34 mouse cellular contexts compared by ENCODE assay signal in the genomic region with DNA sequence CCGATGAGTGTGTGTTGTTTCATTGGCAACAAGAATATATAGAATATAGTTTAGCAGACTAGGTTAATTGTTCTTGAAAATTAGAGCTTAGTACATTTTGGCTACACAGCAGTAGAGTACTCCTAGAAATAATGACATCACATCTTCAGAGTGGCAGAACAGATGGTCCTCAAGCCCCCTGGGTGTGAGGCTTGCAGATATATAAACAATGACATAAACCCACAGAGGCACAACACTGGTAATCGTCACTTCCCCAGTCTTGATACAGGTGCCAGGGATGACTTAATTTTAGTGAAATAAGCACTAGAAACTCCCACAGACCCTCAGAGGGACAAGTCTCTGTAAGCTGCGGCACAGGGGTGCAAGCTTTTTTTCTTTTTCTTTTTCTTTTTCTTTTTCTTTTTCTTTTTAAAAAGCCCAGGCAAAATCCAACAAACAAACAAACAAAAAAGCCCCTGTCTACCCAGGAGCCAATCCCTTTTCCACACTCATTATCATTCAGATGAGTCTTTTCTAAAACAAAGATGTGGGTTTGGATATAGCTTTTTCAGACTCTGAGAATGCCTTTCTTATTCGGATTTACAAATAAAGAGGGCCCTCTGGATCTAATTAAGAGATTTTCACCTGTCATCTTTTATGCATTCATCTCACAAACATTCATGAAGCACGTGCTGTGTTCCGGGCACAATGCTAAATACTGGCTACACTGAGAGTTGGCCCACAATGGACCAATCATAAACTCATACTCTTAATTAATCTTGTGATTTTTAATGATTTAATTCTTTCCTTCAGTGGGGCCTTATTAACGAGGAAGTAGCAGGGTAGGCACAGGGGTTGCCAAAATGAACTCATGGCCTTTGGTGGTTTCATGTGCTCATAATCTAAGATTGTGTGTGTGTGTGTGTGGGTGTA. TPM values are rescaled to one million over a fixed set of nuclear protein-coding genes. Genes with fewer than 3 reads are reported as not detected.
A peak's percentile ranks its signal among the peaks of the same experiment; 100 is the strongest.
DNase-seq lines count a peak whose midpoint lies in the region; ATAC-seq and TF ChIP-seq lines count a peak whose summit lies in the region.
"Had no signal": no experiment of that assay in that cellular context is flagged by ENCODE, and none has a peak within 500 bp of the region (broad histone marks: within the 10 kb centered on the region; RNA-seq: fewer than 3 reads in every experiment).

No protein-coding gene starts in this region.

- no peak for TF ChIP-seq POLR2A in lung, adult 2 months (IDR thresholded peaks at IDR 0.05; ENCODE audit: borderline replicate concordance, extremely low read depth, low read depth, low read length)

- H3K4me2 ChIP-seq in hindbrain, embryonic 16.5 days (ENCODE audit: low read length), result no peak overlapping the region
- no peak overlapping the region for H3K4me2 ChIP-seq in hindbrain, embryonic 14.5 days (replicated peaks)
- no peak overlapping the region for H3K4me2 ChIP-seq in forebrain, embryonic 14.5 days (ENCODE audit: low read length)
- H3K4me2 ChIP-seq: heart, embryonic 13.5 days; hindbrain, embryonic 15.5 days; limb, embryonic 13.5 days; liver, embryonic 12.5 days; lung, embryonic 14.5 days; neural tube, embryonic 13.5 days had no signal

- H3K9ac ChIP-seq in hindbrain, embryonic 16.5 days (ENCODE audit: low read depth, low read length), result no peak overlapping the region
- no peak overlapping the region for H3K9ac ChIP-seq in hindbrain, embryonic 14.5 days
- H3K9ac ChIP-seq in forebrain, embryonic 14.5 days (ENCODE audit: low read length), result no peak overlapping the region
- H3K9ac ChIP-seq: heart, embryonic 13.5 days; hindbrain, embryonic 15.5 days; limb, embryonic 13.5 days; liver, embryonic 12.5 days; lung, embryonic 14.5 days; neural tube, embryonic 13.5 days had no signal

- DNase-seq in hindbrain, embryonic 14.5 days (ENCODE audit: low spot score), result no peak
- DNase-seq in 3T3-L1 (ENCODE audit: low read depth, low spot score) (peak; percentile 48), NIH3T3 (ENCODE audit: low read depth) (peak; percentile 14)
- peak; percentile 87 for DNase-seq in forebrain, embryonic 14.5 days (ENCODE audit: low spot score)
- no peak for DNase-seq in adrenal gland, postnatal 36 days
- DNase-seq in ovary, postnatal 36 days (ENCODE audit: low spot score), result no peak
- DNase-seq in lung, adult 2 months, result no peak
- DNase-seq: adrenal gland, postnatal 14 days; cerebellum, adult 11 months; cerebellum, postnatal 10 days; gastrocnemius, postnatal 14 days; heart, adult 11 months; heart, postnatal 14 days; kidney, postnatal 25 days; layer of hippocampus, postnatal 36 days; lung, embryonic 14.5 days; lung, postnatal 36 days; right cerebral cortex, postnatal 14 days; spleen, adult 18-20 months had no signal

- WGBS in hindbrain, embryonic 16.5 days, result 34% methylated on average over 7 of the region's 7 CpGs
- 33% methylated on average over 7 of the region's 7 CpGs for WGBS in hindbrain, embryonic 14.5 days
- 10% methylated on average over 7 of the region's 7 CpGs for WGBS in forebrain, embryonic 14.5 days
- WGBS in lung, adult 2 months, result 57% methylated on average over 7 of the region's 7 CpGs

- H3K4me1 ChIP-seq in hindbrain, embryonic 16.5 days (ENCODE audit: control insufficient read depth, insufficient read depth, low read depth, low read length), result no peaks in the 10 kb centered on the region
- no peaks in the 10 kb centered on the region for H3K4me1 ChIP-seq in hindbrain, embryonic 14.5 days (replicated peaks; ENCODE audit: control insufficient read depth, insufficient read depth, low read length)
- H3K4me1 ChIP-seq in forebrain, embryonic 14.5 days (ENCODE audit: control insufficient read depth, insufficient read depth, low read length), result no peaks in the 10 kb centered on the region
- no peaks in the 10 kb centered on the region for H3K4me1 ChIP-seq in lung, adult 2 months (ENCODE audit: control insufficient read depth, insufficient read depth, low read length)
- H3K4me1 ChIP-seq: embryonic facial prominence, embryonic 10.5 days; heart, embryonic 13.5 days; hindbrain, embryonic 15.5 days; limb, embryonic 13.5 days; liver, embryonic 12.5 days; megakaryocyte, embryonic 14.5 days; neural tube, embryonic 13.5 days had no signal

- no peak overlapping the region for H3K27ac ChIP-seq in hindbrain, embryonic 16.5 days (ENCODE audit: low read depth, low read length)
- H3K27ac ChIP-seq in hindbrain, embryonic 14.5 days, result no peak overlapping the region
- peak overlapping the region; percentile 40; the same call in 1 of the 2 replicates for H3K27ac ChIP-seq in forebrain, embryonic 14.5 days (ENCODE audit: low read depth, low read length)
- H3K27ac ChIP-seq: embryonic facial prominence, embryonic 10.5 days; heart, embryonic 13.5 days; hindbrain, embryonic 15.5 days; layer of hippocampus, adult 2 months; limb, embryonic 13.5 days; liver, embryonic 12.5 days; neural tube, embryonic 13.5 days had no signal

- no peak overlapping the region for H3K4me3 ChIP-seq in hindbrain, embryonic 16.5 days (ENCODE audit: low read length)
- no peak overlapping the region for H3K4me3 ChIP-seq in hindbrain, embryonic 14.5 days (replicated peaks; ENCODE audit: low read length)
- H3K4me3 ChIP-seq in forebrain, embryonic 14.5 days (ENCODE audit: low read depth, low read length), result no peak overlapping the region
- no peak overlapping the region for H3K4me3 ChIP-seq in lung, adult 2 months (replicated peaks; ENCODE audit: extremely low read depth, low read depth, low read length)
- H3K4me3 ChIP-seq: embryonic facial prominence, embryonic 10.5 days; heart, embryonic 13.5 days; hindbrain, embryonic 15.5 days; layer of hippocampus, adult 2 months; limb, embryonic 13.5 days; liver, embryonic 12.5 days; megakaryocyte, embryonic 14.5 days; neural tube, embryonic 13.5 days had no signal

- no peaks in the 10 kb centered on the region for H3K9me3 ChIP-seq in hindbrain, embryonic 16.5 days (ENCODE audit: control insufficient read depth, low read length)
- no peaks in the 10 kb centered on the region for H3K9me3 ChIP-seq in hindbrain, embryonic 14.5 days (ENCODE audit: control insufficient read depth, low read length)
- H3K9me3 ChIP-seq in forebrain, embryonic 14.5 days (replicated peaks; ENCODE audit: control insufficient read depth, low read length), result no peaks in the 10 kb centered on the region
- H3K9me3 ChIP-seq: embryonic facial prominence, embryonic 10.5 days; heart, embryonic 13.5 days; hindbrain, embryonic 15.5 days; limb, embryonic 13.5 days; liver, embryonic 12.5 days; megakaryocyte, embryonic 14.5 days; neural tube, embryonic 13.5 days had no signal

- ATAC-seq in hindbrain, embryonic 16.5 days, result 0 out of 2 replicates have a peak, but pooled peaks have one; percentile 30
- ATAC-seq in hindbrain, embryonic 14.5 days (ENCODE audit: low FRiP score), result no peak
- ATAC-seq in forebrain, embryonic 14.5 days, result peak; percentile 89
- ATAC-seq: intestine, postnatal 0 days; liver, embryonic 12.5 days had no signal

- H3K36me3 ChIP-seq in hindbrain, embryonic 16.5 days (ENCODE audit: control insufficient read depth, insufficient read depth, low read length), result no peaks in the 10 kb centered on the region
- no peaks in the 10 kb centered on the region for H3K36me3 ChIP-seq in hindbrain, embryonic 14.5 days (replicated peaks; ENCODE audit: control insufficient read depth, insufficient read depth)
- H3K36me3 ChIP-seq in forebrain, embryonic 14.5 days (ENCODE audit: control insufficient read depth, insufficient read depth, low read length), result no peaks in the 10 kb centered on the region
- H3K36me3 ChIP-seq: embryonic facial prominence, embryonic 10.5 days; heart, embryonic 13.5 days; hindbrain, embryonic 15.5 days; limb, embryonic 13.5 days; liver, embryonic 12.5 days; neural tube, embryonic 13.5 days had no signal

- H3K27me3 ChIP-seq in hindbrain, embryonic 16.5 days (replicated peaks; ENCODE audit: control insufficient read depth, insufficient read depth, low read length), result no peaks in the 10 kb centered on the region; the same call in 1 of the 2 replicates
- peaks cover 1% of the 10 kb centered on the region; the same call in 1 of the 2 replicates for H3K27me3 ChIP-seq in hindbrain, embryonic 14.5 days (ENCODE audit: control insufficient read depth, insufficient read depth, low read length)
- H3K27me3 ChIP-seq in forebrain, embryonic 14.5 days (replicated peaks; ENCODE audit: control insufficient read depth, insufficient read depth, low read length), result no peaks in the 10 kb centered on the region

- TF ChIP-seq CTCF in lung, adult 2 months (IDR thresholded peaks at IDR 0.05; ENCODE audit: insufficient read depth, low read length), result no peak

RNA-seq across cellular contexts. Expression of a gene that starts 19.1 kb away (rescaled TPM):
- polyA plus RNA-seq in hindbrain, embryonic 16.5 days (2015; fragmentation: Nextera tagmentation; extraction: Ambion mirVana), result 2.4 and 3.4 TPM in 2 replicates
- 3.8 and 6.4 TPM in 2 replicates for polyA plus RNA-seq in hindbrain, embryonic 14.5 days (2014; fragmentation: Nextera tagmentation; extraction: Ambion mirVana)
- 80.6 and 88.7 TPM in 2 replicates for polyA plus RNA-seq in forebrain, embryonic 14.5 days (2014; fragmentation: Nextera tagmentation; extraction: Ambion mirVana)
- not detected for total RNA-seq in adrenal gland, postnatal 36 days (2021)
- not detected in 2 replicates for polyA plus RNA-seq in lung, adult 2 months (2012; rRNA removed)
- total RNA-seq: adrenal gland, postnatal 14 days; gastrocnemius, postnatal 14 days; heart, postnatal 14 days; MEL had no signal
- polyA plus RNA-seq: C2C12; heart, embryonic 13.5 days; intestine, postnatal 0 days; kidney, embryonic 14.5 days; limb, embryonic 13.5 days; liver, embryonic 12.5 days; lung, embryonic 14.5 days; thymus, postnatal 0 days; urinary bladder, adult 2 months had no signal

Comparison
In these comparisons a context has a peak if more than half of its experiments do, and no peak if none do; other contexts are left out.
1. DNase-seq: peak in 3T3-L1 (single experiment), NIH3T3 (single experiment) and forebrain, embryonic 14.5 days (single experiment); none in hindbrain, embryonic 14.5 days (single experiment), adrenal gland, postnatal 36 days (0 of 2), ovary, postnatal 36 days (single experiment) and lung, adult 2 months (single experiment).
2. RNA of a gene that starts 19.1 kb away (polyA plus RNA-seq): 80.6 to 88.7 TPM in forebrain, embryonic 14.5 days; 3.8 to 6.4 TPM in hindbrain, embryonic 14.5 days, 2.4 to 3.4 TPM in hindbrain, embryonic 16.5 days and not detected in lung, adult 2 months; every median in the first group is over 10 times any median in the second.